Mouse (Mus musculus) ES-Bruce4 (cell line): Measurements from ENCODE around the gene Sprr2h. TPM values are rescaled to one million over a fixed set of nuclear protein-coding genes. Genes with fewer than 3 reads are reported as not detected.

Experiments
- H3K27ac ChIP-seq: 2 replicates; pipeline ENCODE4 v1.5.1; 2012; ENCODE audit warnings: low read length, inconsistent platforms; ENCODE audit not compliant: insufficient read depth
- H3K27me3 ChIP-seq: 2 replicates; pipeline ENCODE4 v1.6.1; 2012; ENCODE audit warnings: mild to moderate bottlenecking, low read length, inconsistent platforms; ENCODE audit not compliant: control insufficient read depth, poor library complexity, insufficient read depth, severe bottlenecking
- H3K36me3 ChIP-seq: 2 replicates; pipeline ENCODE4 v1.6.1; 2012; ENCODE audit warnings: inconsistent platforms, mild to moderate bottlenecking, low read length, moderate library complexity; ENCODE audit not compliant: control insufficient read depth, poor library complexity, insufficient read depth, severe bottlenecking
- H3K4me1 ChIP-seq: one replicate; pipeline ENCODE4 v1.8.1; 2011; ENCODE audit warnings: low read length; ENCODE audit not compliant: control insufficient read depth, insufficient read depth
- H3K4me3 ChIP-seq: 2 replicates; pipeline ENCODE4 v1.5.1; 2011; ENCODE audit warnings: low read depth, mild to moderate bottlenecking, low read length
- H3K9ac ChIP-seq: 2 replicates; pipeline ENCODE4 v1.6.1; 2012; ENCODE audit warnings: low read depth, mild to moderate bottlenecking, inconsistent platforms; ENCODE audit not compliant: poor library complexity, severe bottlenecking
- H3K9me3 ChIP-seq: replicated peaks from 2 replicates; pipeline ENCODE4 v1.6.1; 2012; ENCODE audit warnings: mild to moderate bottlenecking, low read length, inconsistent platforms; ENCODE audit not compliant: control insufficient read depth, poor library complexity, insufficient read depth, severe bottlenecking
- CTCF ChIP-seq: IDR thresholded peaks from one replicate; pipeline ENCODE4 v1.8.1; 2011; ENCODE audit warnings: low read depth, low read length
- EP300 ChIP-seq: IDR thresholded peaks from 2 replicates; pipeline ENCODE4 v1.6.1; 2011; ENCODE audit warnings: low read depth, low read length; ENCODE audit not compliant: insufficient read depth
- POLR2A ChIP-seq: IDR thresholded peaks from one replicate; pipeline ENCODE4 v1.8.1; 2011; ENCODE audit warnings: low read length; ENCODE audit not compliant: insufficient read depth
- polyA plus RNA-seq: library from polyadenylated mRNA; stranded (reverse); fragments of >200 nt; gene quantifications from 2 replicates; pipeline ENCODE4 v1.2.4, GENCODE M21; 2011; ENCODE audit warnings: low read depth; ENCODE audit not compliant: missing spikeins, insufficient read depth, insufficient read length

Gene Sprr2h
- polyA plus RNA-seq, 1 experiment, result not detected

- no peak for TF ChIP-seq POLR2A
- no peak for TF ChIP-seq EP300
- TF ChIP-seq CTCF, result no peak
- no peak overlapping the region for H3K4me3 ChIP-seq
- H3K9me3 ChIP-seq, result no peaks in the 10 kb centered on the region
- no peaks in the 10 kb centered on the region for H3K36me3 ChIP-seq
- no peaks in the 10 kb centered on the region for H3K27me3 ChIP-seq
- no peak overlapping the region for H3K9ac ChIP-seq
- H3K27ac ChIP-seq, result no peak overlapping the region
- no peaks in the 10 kb centered on the region for H3K4me1 ChIP-seq
Observed at GRCm38 (mm10) chr3:92373613-92374012, 11.9 kb upstream of the Sprr2h start.

GRCm38 (mm10) chr3:92394301-92394700 is 8.8 kb downstream of the Sprr2h start:
- Histone ChIP-seq H3K27me3 (no peaks in the 10 kb centered on the region), H3K27ac (no peak overlapping the region), H3K36me3 (no peaks in the 10 kb centered on the region), H3K4me1 (peaks cover under 1% of the 10 kb centered on the region), H3K4me3 (no peak overlapping the region), H3K9ac (no peak overlapping the region), H3K9me3 (no peaks in the 10 kb centered on the region)
- no peak for TF ChIP-seq CTCF

GRCm38 (mm10) chr3:92407691-92408090 is 22.2 kb downstream of the Sprr2h start, which contains the start of gene Sprr2i:
Gene Sprr2i (plus strand): TSS chr3:92407991.
- Histone ChIP-seq H3K9ac (no peak within 1 kb of the TSS), H3K4me3 (no peak within 1 kb of the TSS), H3K27me3 (no peaks in the 10 kb centered on the region), H3K9me3 (no peaks in the 10 kb centered on the region), H3K4me1 (no peaks in the 10 kb centered on the region), H3K27ac (no peak within 1 kb of the TSS), H3K36me3 (no peaks in the 10 kb centered on the region)
- TF ChIP-seq EP300, result no peak
- TF ChIP-seq CTCF, result no peak
- no peak for TF ChIP-seq POLR2A

GRCm38 (mm10) chr3:92417782-92418181 is 32.3 kb downstream of the Sprr2h start, which contains the start of gene Sprr2j-ps:
Gene Sprr2j-ps (plus strand): TSS chr3:92418082.
- H3K9ac ChIP-seq, result no peak within 1 kb of the TSS
- no peaks in the 10 kb centered on the region for H3K36me3 ChIP-seq
- H3K27me3 ChIP-seq, result no peaks in the 10 kb centered on the region
- no peaks in the 10 kb centered on the region for H3K4me1 ChIP-seq
- no peak within 1 kb of the TSS for H3K27ac ChIP-seq
- H3K9me3 ChIP-seq, result no peaks in the 10 kb centered on the region
- TF ChIP-seq CTCF (no peak), POLR2A (no peak), EP300 (no peak)
- no peak within 1 kb of the TSS for H3K4me3 ChIP-seq

GRCm38 (mm10) chr3:92429323-92429722 is 43.8 kb downstream of the Sprr2h start, which contains the start of gene Gm9774:
Gene Gm9774 (minus strand): TSS chr3:92429423.
- TF ChIP-seq CTCF (no peak), POLR2A (no peak), EP300 (no peak)
- Histone ChIP-seq H3K9me3 (no peaks in the 10 kb centered on the region), H3K9ac (no peak within 1 kb of the TSS), H3K27ac (no peak within 1 kb of the TSS), H3K4me3 (no peak within 1 kb of the TSS), H3K4me1 (no peaks in the 10 kb centered on the region), H3K27me3 (no peaks in the 10 kb centered on the region), H3K36me3 (no peaks in the 10 kb centered on the region)

GRCm38 (mm10) chr3:92432282-92432681 is 46.8 kb downstream of the Sprr2h start, which contains the start of gene Sprr2k:
Gene Sprr2k (plus strand): TSS chr3:92432582.
- H3K27ac ChIP-seq, result no peak within 1 kb of the TSS
- no peak for TF ChIP-seq EP300
- TF ChIP-seq CTCF, result no peak
- TF ChIP-seq POLR2A, result no peak
- H3K4me1 ChIP-seq, result no peaks in the 10 kb centered on the region
- no peaks in the 10 kb centered on the region for H3K9me3 ChIP-seq
- H3K9ac ChIP-seq, result no peak within 1 kb of the TSS
- H3K4me3 ChIP-seq, result no peak within 1 kb of the TSS
- H3K36me3 ChIP-seq, result no peaks in the 10 kb centered on the region
- no peaks in the 10 kb centered on the region for H3K27me3 ChIP-seq

Other genes with a start within 250 kb of the Sprr2h start
- gene Lelp1, start 242.9 kb upstream of the Sprr2h start, polyA plus RNA-seq, result not detected in 2 replicates
- gene Sprr2a1, start 169.9 kb upstream of the Sprr2h start, polyA plus RNA-seq, result 1.4 and 1.7 TPM in 2 replicates
- 133 and 151 TPM in 2 replicates for gene Sprr2a2, start 169.8 kb upstream of the Sprr2h start, polyA plus RNA-seq
- gene Sprr2a3, start 100.3 kb upstream of the Sprr2h start, polyA plus RNA-seq, result 36.5 and 39.1 TPM in 2 replicates
- not detected in 2 replicates for gene Sprr2b, start 69.1 kb upstream of the Sprr2h start, polyA plus RNA-seq
- not detected in 2 replicates for gene Sprr2d, start 46.5 kb upstream of the Sprr2h start, polyA plus RNA-seq
- gene Sprr2e, start 33.5 kb upstream of the Sprr2h start, polyA plus RNA-seq, result not detected in 2 replicates
- not detected in 2 replicates for gene Sprr2f, start 20.5 kb upstream of the Sprr2h start, polyA plus RNA-seq
- not detected in 2 replicates for gene Sprr2i, start 22.3 kb downstream of the Sprr2h start, polyA plus RNA-seq
- not detected in 2 replicates for gene Sprr2j-ps, start 32.4 kb downstream of the Sprr2h start, polyA plus RNA-seq
- gene Gm9774, start 43.7 kb downstream of the Sprr2h start, polyA plus RNA-seq, result 41.5 and 42.0 TPM in 2 replicates
- gene Sprr2k, start 46.9 kb downstream of the Sprr2h start, polyA plus RNA-seq, result not detected in 2 replicates
- gene Sprr1b, start 53.1 kb downstream of the Sprr2h start, polyA plus RNA-seq, result not detected in 2 replicates
- not detected in 2 replicates for gene Sprr3, start 73.0 kb downstream of the Sprr2h start, polyA plus RNA-seq
- gene Sprr1a, start 100.2 kb downstream of the Sprr2h start, polyA plus RNA-seq, result 1.5 TPM in 1 of 2 replicates, not detected in the other
- not detected in 2 replicates for gene Sprr4, start 114.8 kb downstream of the Sprr2h start, polyA plus RNA-seq
- gene 2310046K23Rik, start 148.8 kb downstream of the Sprr2h start, polyA plus RNA-seq, result not detected in 2 replicates
- gene Ivl, start 188.1 kb downstream of the Sprr2h start, polyA plus RNA-seq, result not detected in 2 replicates
- not detected in 2 replicates for gene Smcp, start 203.3 kb downstream of the Sprr2h start, polyA plus RNA-seq
- not detected in 2 replicates for gene 2210017I01Rik, start 221.8 kb downstream of the Sprr2h start, polyA plus RNA-seq
- gene Lce6a, start 236.0 kb downstream of the Sprr2h start, polyA plus RNA-seq, result not detected in 2 replicates